Mouse (Mus musculus) layer of hippocampus, adult 2 months (tissue): ENCODE data around the gene Ssmem1. TPM values are rescaled to one million over a fixed set of nuclear protein-coding genes. Genes with fewer than 3 reads are reported as not detected.
A peak's percentile ranks its signal among the peaks of the same experiment; 100 is the strongest.

ENCODE experiments used
- DNase-seq, 2 experiments: peaks; one replicate each; pipeline ENCODE4 v3.0.0; 2022; ENCODE audit warnings: low spot score in 2 of 2
- H3K27ac ChIP-seq: fragments of 200-600 bp; 2 replicates; pipeline ENCODE4 v1.8.1; 2022
- H3K4me3 ChIP-seq: fragments of 200-600 bp; 2 replicates; pipeline ENCODE4 v1.8.1; 2022; ENCODE audit warnings: mild to moderate bottlenecking
- CTCF ChIP-seq: fragments of 200-600 bp; conservative IDR thresholded peaks from 2 replicates; pipeline ENCODE4 v1.8.1; 2022; ENCODE audit warnings: antibody characterized with exemption, mild to moderate bottlenecking, moderate library complexity
- total RNA-seq, 2 experiments: library from RNA; stranded (reverse); gene quantifications; 2 replicates each; pipeline ENCODE4 v1.2.3; 2021

Ssmem1 gene
- total RNA-seq, 2 experiments from 2014 or later, result 0.32 to 1.3 TPM

GRCm38 (mm10) chr6:30541009-30541799 is 31.6 kb downstream of the Ssmem1 start, which contains the start of gene Cpa2:
Gene Cpa2, plus strand, starts transcription at chr6:30541582.
- H3K27ac ChIP-seq, result no peak within 1 kb of the TSS
- no peak within 1 kb of the TSS for H3K4me3 ChIP-seq
- no peak for DNase-seq
- TF ChIP-seq CTCF, result no peak

DNA sequence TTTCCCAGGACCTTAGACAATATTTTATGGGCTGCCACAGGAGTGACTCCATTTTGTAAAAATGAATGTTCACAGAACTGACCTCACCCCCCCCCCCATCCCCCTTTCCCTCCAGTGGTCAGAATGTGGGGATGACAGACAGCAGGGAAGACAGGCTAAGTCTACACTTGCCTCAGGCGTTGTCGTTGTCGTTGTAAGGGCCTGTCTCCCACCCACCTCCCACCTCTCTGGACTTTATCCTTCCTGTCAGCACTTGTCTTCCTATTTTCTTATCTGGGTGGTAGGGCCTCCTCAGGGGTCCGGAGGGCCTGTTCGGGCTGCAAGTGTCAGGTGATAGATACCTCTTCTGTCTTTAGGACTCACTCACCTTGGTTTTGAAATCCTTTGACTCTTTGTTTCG is 32.6 kb downstream of the Ssmem1 start:
- no peak overlapping the region for H3K27ac ChIP-seq
- no peak for DNase-seq
- no peak overlapping the region for H3K4me3 ChIP-seq
- no peak for TF ChIP-seq CTCF

DNA sequence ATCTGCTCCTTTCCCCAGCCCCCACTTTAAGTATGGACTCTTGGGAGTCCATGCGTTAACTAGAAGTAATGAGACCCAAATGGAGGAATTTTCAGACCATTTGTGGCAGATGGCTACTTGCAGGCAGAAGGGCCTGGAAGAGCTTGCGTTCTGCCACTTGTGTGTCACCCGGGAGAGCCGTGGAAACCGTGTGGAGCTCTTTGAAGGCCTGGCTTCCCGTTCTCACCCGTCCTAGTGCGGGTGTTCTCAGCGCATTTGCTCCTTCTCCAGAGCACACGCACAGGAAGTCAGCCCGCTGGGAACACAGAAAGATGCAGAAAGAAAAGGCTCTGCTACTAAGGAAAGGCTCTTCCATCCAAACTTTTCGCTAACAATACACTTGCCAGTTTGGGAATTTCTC is 33.4 kb downstream of the Ssmem1 start:
- no peak overlapping the region for H3K4me3 ChIP-seq
- TF ChIP-seq CTCF, result no peak
- DNase-seq, result no peak
- no peak overlapping the region for H3K27ac ChIP-seq

DNA sequence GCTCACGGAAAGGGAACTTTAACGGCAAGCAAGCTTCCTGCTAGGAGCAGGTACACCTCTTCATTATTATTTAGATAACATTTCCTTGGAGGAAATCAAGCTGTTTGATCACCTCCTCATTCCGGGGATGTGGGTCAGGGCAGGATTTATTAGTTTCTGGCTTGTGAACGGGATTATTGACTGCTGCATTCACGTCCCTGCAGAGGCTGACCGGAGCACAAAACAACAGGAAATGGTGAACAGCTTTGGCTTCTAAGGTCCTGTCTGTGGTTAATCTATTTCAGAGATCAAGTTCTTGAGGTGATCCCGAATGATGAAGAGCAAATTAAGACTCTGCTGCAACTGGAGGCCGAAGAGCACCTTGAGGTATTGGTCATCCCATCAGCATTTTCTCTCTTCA is 34.2 kb downstream of the Ssmem1 start:
- H3K27ac ChIP-seq, result no peak overlapping the region
- H3K4me3 ChIP-seq, result no peak overlapping the region
- DNase-seq, result no peak
- no peak for TF ChIP-seq CTCF

- H3K27ac ChIP-seq, result no peak overlapping the region
- no peak for DNase-seq
- no peak overlapping the region for H3K4me3 ChIP-seq
- TF ChIP-seq CTCF, result no peak
Observed at GRCm38 (mm10) chr6:30545689-30546088, 36.0 kb downstream of the Ssmem1 start.

DNA sequence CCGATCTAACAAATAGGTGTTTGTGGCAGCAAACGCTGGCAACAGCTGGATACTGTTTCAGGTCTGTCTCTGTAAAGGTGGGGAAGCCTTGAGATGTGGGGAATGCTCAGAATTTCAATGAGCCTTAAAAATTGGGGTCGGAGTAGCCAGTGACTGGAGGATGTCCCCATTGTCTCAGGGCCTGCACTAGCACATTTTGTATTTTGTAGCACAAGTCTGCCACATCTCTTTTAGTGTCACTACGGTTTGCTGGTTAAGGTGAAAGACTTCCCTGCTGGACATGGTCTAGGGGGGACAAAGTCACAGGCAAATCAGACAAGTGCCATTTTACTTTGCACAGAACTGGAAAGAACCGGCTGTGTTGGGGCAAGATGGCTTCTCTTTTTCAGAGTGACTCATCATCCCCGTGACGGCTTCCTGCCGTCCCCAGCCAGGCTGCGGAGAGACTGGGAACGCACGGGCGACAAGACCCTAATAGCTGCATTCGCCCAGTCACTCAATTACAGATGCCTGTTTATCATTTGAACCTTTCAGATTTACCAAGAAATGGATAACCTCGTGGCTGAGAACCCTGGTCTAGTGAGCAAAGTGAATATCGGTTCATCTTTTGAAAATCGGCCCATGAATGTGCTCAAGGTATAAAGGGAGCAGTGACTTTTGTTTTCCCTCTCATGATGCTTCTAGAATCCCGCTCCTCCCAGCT is 37.1 kb downstream of the Ssmem1 start:
- H3K4me3 ChIP-seq, result peak overlapping the region; percentile 21
- peak overlapping the region; percentile 76 for H3K27ac ChIP-seq
- no peak for DNase-seq
- no peak for TF ChIP-seq CTCF

DNA sequence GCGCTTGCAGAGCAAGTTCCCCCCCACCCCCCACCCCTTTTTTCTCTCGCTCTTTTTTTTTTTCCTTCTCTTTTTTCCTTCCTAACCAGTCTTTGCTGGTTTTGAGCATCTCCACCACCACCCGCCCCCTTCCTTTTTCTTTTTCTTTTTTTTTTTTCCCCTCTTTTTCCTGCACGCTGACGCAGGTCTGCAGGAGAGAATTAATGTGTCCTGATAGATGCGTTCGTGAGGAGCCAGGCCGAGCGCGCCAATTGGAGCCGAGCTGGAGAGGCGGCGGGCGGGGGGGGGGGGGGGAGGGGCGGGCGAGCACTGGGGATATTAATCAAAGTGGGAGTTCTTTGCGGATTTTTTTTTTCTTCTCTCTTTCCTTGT is 37.6 kb downstream of the Ssmem1 start:
- TF ChIP-seq CTCF, result no peak
- no peak for DNase-seq
- Histone ChIP-seq H3K27ac (peak overlapping the region; percentile 76), H3K4me3 (peak overlapping the region; percentile 21)

DNA sequence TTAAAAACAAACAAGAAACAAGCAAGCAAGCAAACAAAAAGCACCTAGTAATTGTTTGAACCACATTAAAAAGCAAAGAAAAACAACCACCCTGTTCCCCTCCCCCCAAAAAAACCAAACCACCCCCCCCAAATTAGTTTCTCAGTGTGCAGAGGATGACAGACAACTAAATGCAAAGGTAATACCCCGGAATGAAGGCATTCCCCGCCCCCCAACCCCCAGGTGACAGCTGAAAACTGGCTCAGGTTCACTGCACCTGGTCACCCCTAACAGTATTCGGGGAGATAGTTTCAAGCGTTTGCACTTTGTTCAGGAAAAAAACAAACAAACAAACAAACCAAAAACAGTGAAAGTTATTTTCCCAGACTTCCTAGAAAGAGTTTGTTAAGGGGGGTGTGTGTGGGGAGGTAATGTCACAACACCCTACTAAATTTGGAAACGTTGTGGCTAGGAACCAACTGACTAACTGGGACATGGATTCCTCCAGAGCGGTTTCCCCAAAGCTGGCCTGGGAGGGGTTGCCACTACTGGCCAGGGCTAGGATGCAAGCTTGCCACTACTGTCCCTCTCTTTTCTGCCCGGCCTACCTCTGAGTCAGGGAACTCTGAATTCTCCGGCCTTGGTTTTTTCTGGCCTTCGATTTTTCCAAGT is 38.1 kb downstream of the Ssmem1 start:
- TF ChIP-seq CTCF, result no peak
- no peak overlapping the region for H3K27ac ChIP-seq
- no peak for DNase-seq
- H3K4me3 ChIP-seq, result peak overlapping the region; percentile 21; the same call in 1 of the 2 replicates

GRCm38 (mm10) chr6:30549231-30549761 is 39.6 kb downstream of the Ssmem1 start:
- no peak overlapping the region for H3K4me3 ChIP-seq
- no peak overlapping the region for H3K27ac ChIP-seq
- DNase-seq, result no peak
- TF ChIP-seq CTCF, result no peak

- Histone ChIP-seq H3K27ac (peak overlapping the region; percentile 61; the same call in 1 of the 2 replicates), H3K4me3 (no peak overlapping the region)
- no peak for DNase-seq
- no peak for TF ChIP-seq CTCF
Observed at GRCm38 (mm10) chr6:30550496-30551192, 41.0 kb downstream of the Ssmem1 start.

DNA sequence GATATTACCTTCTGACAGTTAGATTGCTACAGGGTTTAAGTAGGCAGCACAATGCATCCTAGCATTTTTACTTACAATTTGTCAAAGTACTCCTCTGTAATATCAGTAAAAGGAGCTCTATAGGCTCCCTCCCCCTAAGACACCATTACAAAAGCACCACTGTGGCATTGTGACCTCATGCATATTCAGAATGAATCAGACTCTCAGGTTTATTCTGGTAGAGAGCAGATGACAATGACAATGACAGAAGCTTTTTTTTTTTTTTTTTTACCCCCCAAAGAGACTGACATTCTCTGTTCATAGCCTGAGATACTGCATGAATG is 41.5 kb downstream of the Ssmem1 start:
- Histone ChIP-seq H3K4me3 (no peak overlapping the region), H3K27ac (peak overlapping the region; percentile 61; the same call in 1 of the 2 replicates)
- no peak for TF ChIP-seq CTCF

More for the DNA sequence above, 41.5 kb downstream of the Ssmem1 start:
- DNase-seq, result no peak
